Mouse (Mus musculus): ENCODE data around the gene Hoga1.

Gene Hoga1

DNA sequence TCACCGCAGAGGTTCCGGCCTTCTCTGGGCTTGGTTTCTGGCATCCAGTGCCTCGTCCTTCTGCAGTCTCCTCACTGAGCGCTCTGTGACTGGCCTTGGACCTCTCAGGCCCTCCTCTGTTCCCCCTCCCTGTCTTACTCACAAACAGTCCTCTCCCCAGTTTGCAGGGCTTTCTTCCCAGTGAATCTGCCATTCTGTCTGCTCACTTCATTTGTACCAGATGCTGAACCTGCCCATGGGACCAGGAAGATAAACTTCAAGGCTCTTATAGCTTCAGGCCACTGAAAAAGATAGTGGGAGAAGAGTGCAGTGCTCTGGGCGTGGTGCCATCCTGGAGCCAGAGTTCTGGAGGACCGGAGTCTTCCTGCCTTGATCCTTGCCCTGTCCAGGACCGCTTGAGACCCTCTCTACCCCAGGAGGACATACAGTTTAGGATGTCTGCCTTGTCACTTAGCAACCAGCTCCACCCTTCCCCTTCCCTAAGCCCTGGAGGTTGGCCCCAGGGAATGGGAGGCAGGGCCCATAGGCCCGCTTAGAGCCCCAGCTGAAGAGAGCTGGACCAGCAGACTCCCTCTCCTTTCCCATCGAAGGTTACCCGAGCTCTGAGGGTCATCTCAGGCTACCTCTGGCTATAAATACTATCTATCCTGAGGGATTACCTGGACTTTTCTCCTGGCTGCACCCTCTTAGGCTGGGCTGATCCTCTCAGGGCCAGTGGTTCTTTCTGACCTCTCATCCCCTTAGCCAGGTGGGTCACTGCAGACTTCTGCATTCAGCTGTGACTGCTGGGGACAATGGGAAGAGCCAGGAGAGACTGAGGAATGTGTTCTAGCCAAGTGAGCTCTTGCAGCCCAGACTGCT, 23.5 kb upstream of the Hoga1 start:
- DNase-seq (ENCODE audit: low spot score in 2 of 2) = no peak

DNA sequence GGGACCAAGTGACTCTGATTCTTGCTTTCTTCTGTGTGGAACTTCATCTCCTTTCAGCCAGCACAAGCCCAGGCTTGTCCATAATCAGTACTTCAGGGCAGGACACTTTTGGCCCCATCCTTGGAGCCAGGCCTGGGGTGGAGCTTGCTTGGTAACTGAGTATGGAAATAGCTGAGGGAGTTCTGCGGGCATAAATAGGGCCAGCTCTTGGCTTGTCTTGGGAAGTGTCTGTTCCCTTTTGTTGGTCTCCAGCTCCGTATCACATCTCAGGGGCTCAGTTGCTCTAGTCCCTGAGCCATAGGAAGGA, 22.9 kb upstream of the Hoga1 start:
- no peak for DNase-seq (ENCODE audit: low spot score in 2 of 2)

DNA sequence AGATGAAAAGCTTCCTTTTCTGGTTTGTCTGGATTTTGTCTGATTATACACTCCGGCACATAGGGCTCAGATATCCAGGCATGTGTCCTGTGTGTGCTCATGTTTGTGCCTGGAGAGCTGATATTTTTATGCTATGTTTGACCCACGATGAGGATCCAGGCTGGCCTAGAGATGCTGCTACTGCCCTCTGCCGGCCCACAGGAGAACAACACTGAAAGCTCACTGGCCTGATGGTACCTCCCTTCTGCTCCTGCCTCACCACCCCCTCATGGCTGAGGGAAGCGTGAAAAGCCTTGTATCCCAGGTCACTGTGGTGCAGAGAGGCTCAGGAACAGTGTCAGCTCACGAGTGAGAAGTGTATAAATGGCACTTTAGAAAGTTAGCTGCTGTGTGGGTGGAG, 19.3 kb upstream of the Hoga1 start:
- DNase-seq (ENCODE audit: low spot score in 2 of 2) = peak; percentile 68 to 76

DNA sequence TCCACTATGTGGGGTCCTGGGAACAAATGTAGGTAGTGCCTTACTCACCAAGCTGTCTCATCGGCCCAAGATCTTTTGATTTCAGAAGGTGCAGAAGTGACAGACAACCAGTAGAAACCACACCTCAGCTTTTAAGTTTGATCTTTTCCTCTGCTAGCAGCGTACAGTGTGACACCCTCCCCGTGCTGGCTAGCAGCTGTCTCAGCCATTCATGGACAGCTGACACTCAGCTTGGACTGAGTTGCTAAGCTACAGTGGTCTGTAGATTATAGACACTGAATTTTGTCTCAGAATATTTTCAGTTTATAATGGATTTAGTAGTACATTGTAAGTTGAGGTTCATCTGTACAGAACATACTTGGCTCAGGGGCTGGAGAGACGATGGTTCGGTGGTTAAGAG, 14.3 kb upstream of the Hoga1 start:
- DNase-seq (ENCODE audit: low spot score in 2 of 2) = no peak

DNA sequence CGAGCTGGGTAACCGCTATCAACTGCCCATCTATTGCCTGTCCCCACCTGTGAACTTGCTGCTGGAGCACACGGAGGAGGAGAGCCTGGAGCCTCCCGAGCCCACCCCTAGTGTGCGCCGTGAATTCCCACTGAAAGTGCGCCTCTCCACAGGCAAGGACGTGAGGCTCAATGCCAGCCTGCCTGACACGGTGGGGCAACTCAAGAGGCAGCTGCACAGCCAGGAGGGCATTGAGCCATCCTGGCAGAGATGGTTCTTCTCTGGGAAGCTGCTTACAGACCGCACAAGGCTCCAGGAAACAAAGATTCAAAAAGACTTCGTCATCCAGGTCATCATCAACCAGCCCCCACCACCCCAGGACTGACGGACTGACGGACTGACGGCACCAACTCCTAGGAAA, 11.8 kb upstream of the Hoga1 start:
- no peak for DNase-seq (ENCODE audit: low spot score in 2 of 2)

DNA sequence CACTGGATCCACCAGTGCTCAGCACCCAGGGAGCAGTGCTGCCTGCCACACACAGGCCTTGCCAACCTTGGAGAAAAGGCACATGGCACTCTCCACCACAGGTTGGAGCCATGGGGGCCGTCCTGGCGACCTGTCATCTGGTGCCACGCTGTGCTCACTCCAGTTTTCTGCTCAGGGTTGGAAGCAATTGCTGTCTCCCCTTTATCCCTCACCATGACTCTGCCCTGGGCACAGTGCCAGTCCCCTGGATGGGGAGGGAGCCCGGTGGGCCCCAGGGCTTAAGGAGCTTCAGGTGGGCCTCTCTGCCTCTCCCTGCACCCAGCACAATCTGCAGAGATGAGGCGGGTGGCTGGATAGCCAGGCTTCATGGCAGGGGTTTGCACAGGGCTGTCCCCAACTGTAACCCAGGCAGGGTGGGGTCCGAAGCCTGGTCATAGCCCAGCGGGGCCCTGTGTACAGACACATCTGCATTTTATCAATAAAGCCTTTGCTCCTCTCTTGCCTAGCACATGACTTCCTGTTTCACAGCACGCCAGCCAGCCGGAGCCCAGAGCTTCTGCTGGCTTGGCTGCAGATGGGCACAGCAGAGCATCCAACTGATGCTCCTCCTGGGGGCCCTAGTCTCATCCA, 11.1 kb upstream of the Hoga1 start:
- DNase-seq (ENCODE audit: low spot score in 2 of 2) = no peak

DNA sequence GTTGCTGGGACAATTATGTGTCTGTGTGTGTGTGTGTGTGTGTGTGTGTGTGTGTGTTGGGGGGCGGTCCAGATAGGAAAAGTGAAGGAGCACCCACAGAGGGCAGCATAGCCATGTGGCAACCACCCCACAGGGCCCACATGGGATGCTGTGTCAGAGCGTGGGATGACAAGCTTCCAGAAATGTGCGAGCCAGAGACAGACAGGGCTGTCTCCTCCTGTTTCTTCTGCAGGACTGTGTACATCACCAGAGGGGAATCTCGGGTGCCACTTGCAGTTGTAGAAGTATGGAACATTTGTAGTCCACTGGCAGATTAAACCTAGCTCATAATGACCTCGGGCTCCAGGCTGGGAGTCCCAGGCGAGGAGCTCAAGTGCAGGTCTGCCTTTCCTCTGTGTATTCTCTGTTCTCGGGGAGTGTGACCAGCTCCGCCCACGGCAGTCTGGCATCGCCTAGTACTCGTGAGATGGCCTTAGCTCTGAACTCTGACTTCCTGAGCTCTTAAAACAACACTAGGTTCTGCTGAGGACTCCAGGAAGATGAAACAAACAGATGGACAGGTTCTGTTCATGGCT, 10.4 kb upstream of the Hoga1 start:
- no peak for DNase-seq (ENCODE audit: low spot score in 2 of 2)

DNA sequence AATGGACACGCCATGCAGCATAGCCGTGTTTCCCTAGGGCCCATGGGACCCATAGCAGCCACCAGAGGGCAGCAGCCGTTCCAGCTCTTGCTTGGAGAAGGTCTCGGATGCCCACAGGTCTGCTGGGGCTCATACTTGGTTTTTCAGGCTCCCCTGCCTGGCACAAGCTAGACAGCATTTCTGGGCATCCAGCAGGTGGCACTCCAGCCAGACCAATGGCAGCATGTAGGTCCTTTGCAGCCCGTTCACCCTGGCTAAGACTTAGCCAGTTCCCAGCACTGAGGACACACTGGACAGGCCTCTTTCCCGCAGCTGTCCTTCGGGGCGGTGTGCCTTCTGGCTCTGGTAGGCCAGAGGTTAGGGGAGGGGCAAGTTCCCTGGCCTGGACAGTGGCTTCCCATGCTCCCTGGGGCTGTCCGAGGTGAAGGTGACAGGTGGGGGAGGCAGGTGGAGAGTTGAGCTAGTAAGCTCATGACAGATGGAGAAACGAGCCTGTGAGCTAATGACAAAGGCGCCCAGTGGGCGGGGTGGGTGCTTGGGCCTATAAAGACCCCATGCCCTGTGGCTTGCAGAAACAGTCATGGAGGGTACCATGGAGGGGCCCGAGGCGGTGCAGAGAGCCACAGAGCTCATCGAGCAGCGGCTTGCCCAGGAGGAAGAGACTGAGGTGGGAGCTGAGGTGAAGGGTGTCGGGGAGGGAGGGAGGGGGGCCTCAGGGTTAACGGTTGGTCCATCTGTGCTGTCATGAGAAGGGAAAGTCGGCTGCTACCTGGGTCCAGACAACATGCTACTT, 9.8 kb upstream of the Hoga1 start, which contains the start of gene Ankrd2:
TSS of gene Ankrd2 (plus strand) at position 545 of the 793 bp plus-strand sequence.
- DNase-seq (ENCODE audit: low spot score in 2 of 2) = peak; percentile 64 to 65

DNA sequence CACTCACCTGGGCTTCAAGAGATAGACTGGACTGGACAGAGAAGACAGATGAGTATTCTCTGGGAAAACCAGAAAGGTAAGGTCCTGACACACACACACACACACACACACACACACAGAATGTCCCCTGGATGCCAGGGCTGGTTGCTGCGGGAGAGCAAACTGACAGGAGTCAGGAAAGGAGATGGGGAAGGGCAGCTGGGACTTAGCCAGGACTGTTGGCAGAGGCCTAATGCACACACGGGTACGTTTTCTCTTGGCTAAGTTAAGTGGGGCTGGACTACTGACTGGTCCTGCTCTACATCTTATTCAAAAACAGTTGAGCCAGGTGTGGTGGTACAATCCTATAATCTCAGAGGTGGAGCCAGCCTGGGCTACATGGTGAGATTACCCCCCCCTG, 9.1 kb upstream of the Hoga1 start:
- no peak for DNase-seq (ENCODE audit: low spot score in 2 of 2)

DNA sequence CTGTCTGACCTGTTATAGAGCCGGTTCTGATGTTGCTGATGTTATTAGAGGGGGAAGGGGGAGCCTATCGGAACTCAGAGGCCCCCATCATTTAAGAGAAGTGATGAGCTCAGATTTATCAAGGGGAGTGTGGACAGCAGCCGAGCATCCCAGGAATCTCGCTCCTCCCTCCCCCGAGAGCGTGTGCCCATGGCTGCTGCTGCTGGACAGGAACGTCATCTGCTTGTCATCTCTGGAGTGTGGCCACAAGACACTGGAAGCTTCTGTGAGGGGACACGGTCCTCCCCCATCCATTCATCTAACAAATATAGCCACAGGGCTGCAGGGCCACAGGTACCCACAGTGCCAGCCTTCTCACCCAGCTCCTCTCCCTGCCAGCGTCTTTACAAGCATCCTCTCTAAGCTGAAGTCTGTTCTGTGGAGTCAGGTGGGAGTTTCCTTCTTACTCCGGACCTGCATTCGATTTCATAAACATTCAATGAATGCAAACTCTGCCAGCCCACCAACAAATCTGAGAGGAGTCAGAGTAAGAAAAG, 8.2 kb upstream of the Hoga1 start:
- no peak for DNase-seq (ENCODE audit: low spot score in 2 of 2)

DNA sequence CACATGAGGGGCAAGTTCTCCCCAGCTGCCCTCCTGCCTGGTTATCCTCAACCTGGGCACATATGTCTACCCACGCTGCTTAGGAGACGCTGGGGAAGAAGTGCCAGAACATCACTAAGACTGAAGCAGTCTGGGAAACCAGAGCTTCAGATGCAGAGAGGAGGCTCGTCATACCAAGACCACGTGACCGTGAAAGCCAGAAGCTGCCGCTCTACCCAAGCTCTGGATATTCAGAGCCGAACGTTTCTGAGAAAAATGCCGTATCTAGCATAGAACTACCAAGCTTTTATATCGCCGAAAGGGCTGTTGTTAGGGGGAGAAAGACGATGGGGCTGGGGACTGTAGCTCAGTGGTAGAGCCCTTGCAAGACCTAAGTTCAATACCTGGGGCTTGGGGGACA, 7.1 kb upstream of the Hoga1 start:
- DNase-seq (ENCODE audit: low spot score in 2 of 2) = no peak

DNA sequence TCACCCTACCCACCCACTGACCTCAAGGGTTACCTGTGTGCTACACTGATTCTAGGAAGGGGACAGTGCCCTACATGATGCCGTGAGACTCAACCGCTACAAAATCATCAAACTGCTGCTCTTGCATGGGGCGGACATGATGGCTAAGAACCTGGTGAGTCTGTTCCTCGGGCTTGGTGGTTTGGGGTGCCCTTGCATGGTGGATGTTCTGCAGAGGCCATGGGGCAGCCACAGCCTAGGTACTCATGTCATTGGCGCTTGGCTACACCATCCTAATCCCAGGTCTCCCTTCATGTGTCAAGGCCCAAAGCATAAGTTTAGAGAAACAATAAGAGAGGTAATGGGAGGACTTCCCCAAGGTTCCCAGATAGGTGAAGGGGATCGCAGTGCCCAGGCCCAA, 1.4 kb upstream of the Hoga1 start:
- DNase-seq (ENCODE audit: low spot score in 2 of 2) = no peak

DNA sequence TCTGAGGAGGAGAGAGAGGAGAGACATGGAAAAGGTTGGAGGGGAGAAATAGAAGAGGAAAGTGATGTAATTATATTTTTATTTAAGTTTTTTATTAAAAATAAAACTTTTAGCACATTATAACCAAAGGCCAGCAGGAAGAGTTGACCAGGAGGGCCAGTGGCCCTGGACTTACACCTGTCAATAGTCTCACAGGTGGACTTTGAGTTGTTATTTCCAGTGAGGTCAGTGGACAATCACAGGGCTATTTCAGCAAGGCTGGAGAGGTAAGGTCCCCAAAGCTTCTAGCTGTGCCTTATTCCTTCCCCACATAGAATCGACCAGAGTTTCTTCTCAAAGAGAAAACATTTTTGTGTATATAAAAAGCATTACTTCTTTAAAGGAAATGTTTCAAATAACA, 4.8 kb downstream of the Hoga1 start:
- no peak for DNase-seq (ENCODE audit: low spot score in 2 of 2)

DNA sequence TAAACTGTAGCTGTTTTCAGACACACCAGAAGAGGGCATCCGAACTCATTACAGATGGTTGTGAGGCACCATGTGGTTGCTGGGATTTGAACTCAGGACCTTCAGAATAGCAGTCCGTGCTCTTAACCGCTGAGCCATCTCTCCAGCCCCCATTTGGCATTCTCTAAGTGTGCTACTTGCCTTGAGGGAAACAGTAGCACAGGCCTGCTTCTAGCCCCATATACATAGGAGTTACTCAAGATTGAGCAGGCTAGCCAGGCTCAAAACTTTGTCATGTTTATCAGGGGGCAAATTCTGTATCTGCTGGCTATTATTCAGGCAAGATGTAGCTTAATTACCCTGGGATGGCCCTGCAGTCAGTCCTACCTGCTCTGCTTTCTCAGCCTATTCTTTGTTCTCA, 5.9 kb downstream of the Hoga1 start:
- no peak for DNase-seq (ENCODE audit: low spot score in 2 of 2)

DNA sequence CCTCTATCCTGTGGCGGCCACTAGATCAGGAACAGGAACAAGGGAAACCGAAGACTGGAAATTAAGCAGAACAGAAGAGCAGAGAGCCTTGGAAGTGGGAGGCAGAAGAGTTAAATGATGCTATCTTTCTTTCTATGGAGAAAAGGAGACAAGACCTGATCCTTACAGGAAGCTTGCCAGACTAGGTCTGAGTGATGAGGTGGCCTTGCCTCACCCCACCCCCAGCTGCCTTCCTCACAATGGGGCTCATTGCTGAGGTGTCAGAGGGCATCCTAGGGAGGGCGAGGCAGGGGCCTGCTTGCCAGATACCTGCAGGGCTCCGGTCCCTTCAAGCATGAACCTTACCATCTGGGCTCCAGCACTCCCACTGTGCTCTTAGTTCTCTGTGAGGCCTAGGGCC, 6.5 kb downstream of the Hoga1 start, which contains the start of gene 4933411K16Rik:
TSS of gene 4933411K16Rik (plus strand) at position 301 of the 400 bp plus-strand sequence.
- DNase-seq (ENCODE audit: low spot score in 2 of 2) = no peak

DNA sequence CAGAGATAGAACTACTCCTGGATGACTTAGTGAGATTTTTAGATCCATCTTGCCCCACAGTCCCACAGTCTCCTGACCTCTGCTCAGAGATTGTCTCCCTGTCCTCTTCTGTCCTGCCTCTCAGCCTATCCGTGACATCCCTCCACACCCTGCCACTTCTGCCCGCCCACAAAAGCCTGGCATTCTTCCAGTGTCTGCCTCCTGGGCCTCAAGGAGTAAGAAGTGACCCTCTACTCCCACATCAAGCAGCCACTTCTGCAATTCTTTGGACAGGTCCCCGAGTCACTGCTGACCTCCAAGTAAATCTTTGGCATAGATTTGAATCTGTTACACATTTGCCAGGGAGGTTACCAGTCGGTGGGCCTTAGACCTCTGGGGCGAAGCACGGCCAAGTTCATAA, 8.8 kb downstream of the Hoga1 start:
- no peak for DNase-seq (ENCODE audit: low spot score in 2 of 2)

DNA sequence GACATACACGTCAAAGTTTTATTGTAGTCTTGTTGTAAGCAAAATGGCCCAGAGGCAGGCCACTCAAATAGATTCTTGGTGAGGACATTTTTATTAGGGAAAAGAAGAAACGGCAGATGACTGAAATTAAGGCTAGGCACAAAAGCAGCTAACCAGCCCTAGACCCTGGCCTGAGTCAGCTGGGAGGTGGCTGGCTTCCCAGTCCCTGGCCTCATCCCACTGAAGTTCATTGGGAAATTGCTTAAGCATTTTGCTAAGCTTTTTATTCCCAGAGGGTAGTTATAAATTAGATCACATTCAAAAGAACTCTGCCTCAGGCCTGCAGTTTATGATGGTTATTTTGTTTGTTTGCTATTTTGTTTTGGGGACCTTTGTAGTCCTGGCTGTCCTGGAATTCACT, 10.5 kb downstream of the Hoga1 start:
- no peak for DNase-seq (ENCODE audit: low spot score in 2 of 2)

DNA sequence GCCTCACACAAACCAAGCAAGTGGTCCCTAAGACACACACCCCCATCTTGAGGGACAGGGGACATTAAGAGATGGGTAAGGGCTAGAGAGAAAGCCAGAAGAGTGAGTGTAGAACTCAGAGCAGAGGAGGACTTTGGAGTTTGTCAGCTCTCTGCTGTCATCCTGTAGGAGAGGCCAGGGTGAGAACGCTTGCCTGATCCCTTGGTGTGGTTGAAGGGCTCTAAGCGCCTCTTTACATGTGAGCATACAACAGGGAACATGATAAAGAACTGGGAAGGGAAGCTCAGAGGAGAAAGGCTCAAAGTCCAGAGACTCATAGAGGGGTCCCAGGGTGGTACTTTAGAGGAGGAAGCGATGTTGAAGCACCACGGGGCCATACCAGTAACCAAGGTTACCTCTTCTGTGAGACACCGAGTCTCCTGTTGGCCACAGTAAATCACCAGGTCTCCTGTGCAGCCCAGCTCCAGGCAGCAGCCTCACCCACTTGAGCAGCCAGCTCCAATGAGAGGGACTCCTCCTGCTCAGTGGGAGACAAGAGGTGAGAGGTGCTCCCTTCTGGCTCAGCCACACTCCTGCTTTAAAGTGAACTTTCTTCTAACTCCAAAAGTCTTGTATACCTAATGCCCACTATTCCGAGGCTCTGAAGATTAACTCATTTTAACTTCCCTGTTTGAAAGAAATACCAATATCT, 11.5 kb downstream of the Hoga1 start:
- no peak for DNase-seq (ENCODE audit: low spot score in 2 of 2)

DNA sequence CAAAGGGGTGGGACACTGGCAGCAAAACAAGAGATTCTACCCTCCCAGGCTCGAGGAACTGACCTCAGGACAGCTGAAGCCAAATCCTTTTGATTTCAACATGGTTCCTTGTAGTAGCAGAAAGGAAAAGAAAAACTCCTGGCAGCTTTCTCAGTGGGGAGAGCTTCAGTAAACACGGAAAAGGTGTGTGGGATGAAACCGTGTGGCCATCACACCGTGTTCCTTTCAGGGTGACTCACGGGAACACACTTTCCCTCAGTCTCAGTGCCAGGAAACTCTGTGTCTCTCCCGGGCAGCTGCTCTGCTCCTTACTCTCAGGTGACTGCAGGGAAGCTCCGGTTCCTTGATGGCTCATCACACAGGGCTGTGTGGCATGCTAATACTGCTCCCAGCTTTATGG, 13.0 kb downstream of the Hoga1 start:
- no peak for DNase-seq (ENCODE audit: low spot score in 2 of 2)

DNA sequence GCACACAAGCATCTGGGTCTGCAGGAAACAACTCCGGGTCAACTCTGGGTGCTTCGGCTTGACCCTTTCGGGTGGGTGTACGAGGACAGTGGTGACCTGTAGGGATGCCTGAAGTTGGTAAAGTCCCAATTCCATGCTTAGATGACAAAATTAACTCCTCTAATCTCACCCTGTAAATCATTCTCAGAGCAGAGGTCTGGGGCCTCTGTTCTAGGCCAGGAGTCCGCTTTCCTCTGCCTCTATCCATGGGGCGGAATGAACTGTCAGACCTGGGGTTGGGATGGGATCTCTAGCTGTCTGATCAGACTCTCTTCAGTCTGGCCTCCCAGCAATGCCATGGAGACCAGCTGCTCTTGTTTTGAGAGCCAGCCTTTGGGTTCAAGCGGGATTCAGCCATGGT, 16.0 kb downstream of the Hoga1 start:
- no peak for DNase-seq (ENCODE audit: low spot score in 2 of 2)

DNA sequence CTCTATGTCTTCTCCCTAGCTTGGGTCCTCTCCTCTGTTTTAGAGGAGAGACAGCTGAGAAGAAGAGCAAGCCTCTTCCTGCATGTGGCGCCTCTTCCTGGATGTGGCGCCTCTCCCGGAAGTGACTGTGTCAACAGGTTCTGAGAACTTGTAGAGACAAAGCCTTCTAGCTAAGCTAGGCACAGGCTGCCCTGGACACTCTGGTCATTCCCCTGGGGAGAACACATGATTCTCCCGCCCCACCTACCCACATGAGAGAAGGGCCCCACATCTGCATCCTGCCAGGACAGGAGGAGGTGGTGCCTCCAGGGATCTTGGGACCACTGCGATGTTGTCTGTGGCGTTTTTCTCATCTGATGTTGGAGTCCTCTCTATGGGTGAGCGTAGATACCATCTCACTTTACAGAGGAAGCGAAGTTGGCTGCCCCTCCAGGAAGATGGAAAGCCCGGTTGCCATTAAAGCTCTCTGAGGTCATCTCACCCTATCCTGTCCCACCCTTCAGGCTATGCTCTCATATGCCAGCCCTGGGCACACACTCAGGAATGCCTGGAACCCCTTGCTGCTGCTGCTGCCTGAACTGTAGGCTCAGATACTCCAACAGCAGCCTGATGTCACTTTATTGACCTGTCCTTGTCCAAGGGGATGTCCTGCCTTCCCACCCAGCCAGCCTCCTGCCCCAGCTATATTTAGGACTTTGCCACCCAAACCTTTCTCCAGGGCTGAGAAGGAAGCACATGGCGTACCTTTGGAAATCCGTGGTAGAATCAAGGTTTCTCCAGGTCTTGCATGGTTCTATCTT, 23.2 kb downstream of the Hoga1 start:
- no peak for DNase-seq (ENCODE audit: low spot score in 2 of 2)
